Mouse (Mus musculus): ENCODE results near the gene Abcg2. TPM values are rescaled to one million over a fixed set of nuclear protein-coding genes. Genes with fewer than 3 reads are reported as not detected.

Abcg2 gene
- total and polyA plus RNA-seq, 3 experiments: 16.6 to 39.9 (median 25.0) TPM

- Histone ChIP-seq H3K79me2 (replicated peaks; ENCODE audit: control insufficient read depth, extremely low read depth, insufficient read depth, poor library complexity, severe bottlenecking) (no peaks in the 10 kb centered on the region), H3K9ac (ENCODE audit: insufficient read depth, low read depth) (no peak overlapping the region), H3K9me3 (replicated peaks; ENCODE audit: low read length) (no peaks in the 10 kb centered on the region), H3K27me3 (replicated peaks) (no peaks in the 10 kb centered on the region), H3K36me3 (replicated peaks in 1 of 2; ENCODE audit: control insufficient read depth in 1 of 2, insufficient read depth in 1 of 2, low read length in 1 of 2) (no peaks in the 10 kb centered on the region), H3K4me2 (ENCODE audit: insufficient read depth, low read depth, poor library complexity, severe bottlenecking) (no peak overlapping the region), H3K27ac (ENCODE audit: insufficient read depth, low read depth) (no peak overlapping the region), H3K4me1 (ENCODE audit: control insufficient read depth in 1 of 2, insufficient read depth in 2 of 2) (peaks cover 0 to 4% of the 10 kb centered on the region in 2 experiments; a peak in 2 of 4 replicates), H3K4me3 (replicated peaks in 1 of 3; ENCODE audit: low read depth in 2 of 3, low read length in 2 of 3, poor library complexity in 1 of 3) (no peak overlapping the region)
- TF ChIP-seq ZC3H11A (IDR thresholded peaks at IDR 0.05; ENCODE audit: low read depth, low read length): no peak
- no peak for TF ChIP-seq CHD1 (IDR thresholded peaks at IDR 0.05; ENCODE audit: low read depth, low read length)
- no peak for TF ChIP-seq MEF2A (IDR thresholded peaks at IDR 0.05; ENCODE audit: borderline replicate concordance, low read depth, low read length)
- TF ChIP-seq SIN3A (IDR thresholded peaks at IDR 0.05; ENCODE audit: low read length): no peak
- TF ChIP-seq MYC (IDR thresholded peaks at IDR 0.05; ENCODE audit: low read depth, low read length): no peak
- TF ChIP-seq RAD21 (IDR thresholded peaks at IDR 0.05; ENCODE audit: low read depth, low read length): no peak
- no peak for TF ChIP-seq ZNF384 (IDR thresholded peaks at IDR 0.05; ENCODE audit: low read depth, low read length)
- no peak for TF ChIP-seq ZKSCAN1 (IDR thresholded peaks at IDR 0.05; ENCODE audit: borderline replicate concordance, low read depth, low read length)
- in situ Hi-C loops (cut with MboI; ENCODE audit: low pct_ligation_motif_present, low pct_unique_long_range_greater_than_20kb, low sequenced_read_pairs): no loop called here
- DNase-seq (ENCODE audit: extremely low read depth): no peak
- dilution Hi-C loops (cut with MboI; ENCODE audit: extremely low pct_ligation_motif_present, extremely low pct_unique_long_range_greater_than_20kb, low sequenced_read_pairs): no loop called here
These were observed 150.8 kb downstream of the Abcg2 start for GRCm38 (mm10) chr6:58735090-58735489.

Other genes with a start within 250 kb of the Abcg2 start
- gene Vmn1r30, start 141.1 kb upstream of the Abcg2 start, total RNA-seq (2012; rRNA removed): not detected in 2 replicates
- gene Vmn1r30, start 141.1 kb upstream of the Abcg2 start, total RNA-seq (2014; rRNA removed): not detected in 2 replicates
- not detected in 2 replicates for gene Vmn1r30, start 141.1 kb upstream of the Abcg2 start, polyA plus RNA-seq (2012; ENCODE audit: insufficient read length, low read depth)
- not detected in 2 replicates for gene Vmn1r31, start 109.2 kb upstream of the Abcg2 start, total RNA-seq (2012; rRNA removed)
- gene Vmn1r31, start 109.2 kb upstream of the Abcg2 start, total RNA-seq (2014; rRNA removed): not detected in 2 replicates
- not detected in 2 replicates for gene Vmn1r31, start 109.2 kb upstream of the Abcg2 start, polyA plus RNA-seq (2012; ENCODE audit: insufficient read length, low read depth)
- 10.9 and 15.7 TPM in 2 replicates for gene Herc3, start 246.9 kb downstream of the Abcg2 start, total RNA-seq (2012; rRNA removed)
- 15.8 and 17.8 TPM in 2 replicates for gene Herc3, start 246.9 kb downstream of the Abcg2 start, total RNA-seq (2014; rRNA removed)
- gene Herc3, start 246.9 kb downstream of the Abcg2 start, polyA plus RNA-seq (2012; ENCODE audit: insufficient read length, low read depth): 18.4 and 19.1 TPM in 2 replicates

All from CH12.LX (cell line).